Mouse (Mus musculus): ENCODE results near the gene Gm20388. TPM values are rescaled to one million over a fixed set of nuclear protein-coding genes. Genes with fewer than 3 reads are reported as not detected.

Gm20388 gene
- polyA plus RNA-seq, 1 experiment from 2014 or later, result not detected

DNA sequence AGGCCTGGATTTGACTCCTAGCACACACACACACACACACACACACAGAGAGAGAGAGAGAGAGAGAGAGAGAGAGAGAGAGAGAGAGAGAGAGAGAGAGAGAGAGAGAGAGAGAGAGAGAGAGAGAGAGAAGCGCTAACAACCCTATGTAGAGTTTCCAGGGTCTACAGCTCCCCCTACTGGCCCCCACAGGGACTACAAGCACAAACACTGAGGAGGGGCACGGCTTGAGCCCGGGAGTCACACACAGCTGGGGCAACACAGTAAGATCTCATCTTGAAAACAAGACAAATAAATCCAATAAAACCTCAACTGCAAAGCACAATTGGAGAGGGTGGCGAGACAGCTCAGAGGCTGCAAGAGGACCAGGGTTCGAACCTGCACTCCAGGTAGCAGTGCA lies 1621.7 kb downstream of the Gm20388 start:
- DNase-seq (ENCODE audit: low spot score) (peak; percentile 37), ATAC-seq (ENCODE audit: low FRiP score, low TSS enrichment) (no peak)
- Histone ChIP-seq H3K4me2 (replicated peaks; ENCODE audit: low read depth) (no peak overlapping the region), H3K4me3 (ENCODE audit: low read depth, low read length) (no peak overlapping the region), H3K36me3 (ENCODE audit: control insufficient read depth, insufficient read depth, low read length) (no peaks in the 10 kb centered on the region), H3K4me1 (replicated peaks; ENCODE audit: control insufficient read depth, insufficient read depth) (no peaks in the 10 kb centered on the region), H3K9ac (ENCODE audit: low read length) (no peak overlapping the region), H3K27me3 (ENCODE audit: control insufficient read depth, insufficient read depth, low read length) (no peaks in the 10 kb centered on the region), H3K9me3 (ENCODE audit: control insufficient read depth, low read length) (no peaks in the 10 kb centered on the region), H3K27ac (replicated peaks) (no peak overlapping the region)
- TF ChIP-seq EP300 (optimal IDR thresholded peaks at IDR 0.05) (no peak), CTCF (IDR thresholded peaks at IDR 0.05; ENCODE audit: low read depth) (peak; percentile 73)
- 46% methylated on average over 5 of the region's 5 CpGs for WGBS

DNA sequence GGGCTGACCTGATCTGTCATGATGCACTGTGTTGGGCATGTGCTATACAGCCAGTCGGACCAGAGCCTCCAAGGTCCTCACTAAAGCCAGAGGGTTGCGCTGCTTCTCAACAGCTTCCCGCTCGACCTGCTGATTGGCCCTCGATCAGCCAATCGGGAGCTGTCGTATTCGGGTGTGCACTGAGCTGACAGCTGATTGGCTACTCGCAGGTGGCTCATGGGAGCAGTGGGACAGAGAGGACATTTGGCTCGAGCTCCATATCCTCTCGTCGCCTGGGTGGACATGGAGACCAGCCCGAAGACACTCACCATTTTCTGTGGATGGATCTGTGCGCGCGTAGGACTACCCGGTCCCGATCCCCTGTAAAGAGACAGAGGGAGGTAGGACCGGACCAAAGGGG lies 1631.2 kb downstream of the Gm20388 start:
- WGBS, result 70% methylated on average over 19 of the region's 19 CpGs
- no peaks in the 10 kb centered on the region for H3K4me1 ChIP-seq (replicated peaks; ENCODE audit: control insufficient read depth, insufficient read depth)
- TF ChIP-seq EP300 (optimal IDR thresholded peaks at IDR 0.05), result no peak
- H3K9ac ChIP-seq (ENCODE audit: low read length), result no peak overlapping the region
- H3K36me3 ChIP-seq (ENCODE audit: control insufficient read depth, insufficient read depth, low read length), result no peaks in the 10 kb centered on the region
- no peaks in the 10 kb centered on the region for H3K9me3 ChIP-seq (ENCODE audit: control insufficient read depth, low read length)
- no peaks in the 10 kb centered on the region for H3K27me3 ChIP-seq (ENCODE audit: control insufficient read depth, insufficient read depth, low read length)
- ATAC-seq (ENCODE audit: low FRiP score, low TSS enrichment) (no peak; the same call in 1 of the 2 replicates), DNase-seq (ENCODE audit: low spot score) (no peak)
- H3K27ac ChIP-seq (replicated peaks), result no peak overlapping the region
- no peak overlapping the region for H3K4me3 ChIP-seq (ENCODE audit: low read depth, low read length)
- no peak overlapping the region for H3K4me2 ChIP-seq (replicated peaks; ENCODE audit: low read depth)

DNA sequence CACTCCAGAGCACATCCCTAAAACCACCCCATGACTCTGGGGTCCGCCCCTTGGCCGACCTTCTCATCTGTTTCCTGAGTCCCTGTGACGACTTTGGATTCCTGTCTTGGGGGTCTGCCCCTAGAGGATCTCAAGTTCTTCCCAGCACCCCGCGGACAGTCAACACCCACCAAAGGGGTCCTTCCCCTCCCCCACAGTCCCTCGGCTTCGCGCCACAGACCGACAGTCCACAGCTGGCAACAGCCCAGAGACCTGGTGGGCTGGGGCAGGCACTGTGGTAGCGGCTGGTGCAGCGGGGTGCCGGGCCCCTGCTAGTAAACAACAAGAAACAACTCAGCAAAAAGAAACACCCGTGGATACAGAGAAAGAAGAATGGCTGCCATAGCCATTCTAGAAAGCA lies 1632.3 kb downstream of the Gm20388 start:
- no peaks in the 10 kb centered on the region for H3K27me3 ChIP-seq (ENCODE audit: control insufficient read depth, insufficient read depth, low read length)
- no peaks in the 10 kb centered on the region for H3K36me3 ChIP-seq (ENCODE audit: control insufficient read depth, insufficient read depth, low read length)
- WGBS, result 49% methylated on average over 13 of the region's 13 CpGs
- no peaks in the 10 kb centered on the region for H3K9me3 ChIP-seq (ENCODE audit: control insufficient read depth, low read length)
- TF ChIP-seq CTCF (IDR thresholded peaks at IDR 0.05; ENCODE audit: low read depth) (no peak), EP300 (optimal IDR thresholded peaks at IDR 0.05) (no peak)
- DNase-seq (ENCODE audit: low spot score) (no peak), ATAC-seq (ENCODE audit: low FRiP score, low TSS enrichment) (no peak)
- no peak overlapping the region for H3K9ac ChIP-seq (ENCODE audit: low read length)
- H3K4me1 ChIP-seq (replicated peaks; ENCODE audit: control insufficient read depth, insufficient read depth), result no peaks in the 10 kb centered on the region
- no peak overlapping the region for H3K27ac ChIP-seq (replicated peaks)
- H3K4me3 ChIP-seq (ENCODE audit: low read depth, low read length), result no peak overlapping the region
- no peak overlapping the region for H3K4me2 ChIP-seq (replicated peaks; ENCODE audit: low read depth)

DNA sequence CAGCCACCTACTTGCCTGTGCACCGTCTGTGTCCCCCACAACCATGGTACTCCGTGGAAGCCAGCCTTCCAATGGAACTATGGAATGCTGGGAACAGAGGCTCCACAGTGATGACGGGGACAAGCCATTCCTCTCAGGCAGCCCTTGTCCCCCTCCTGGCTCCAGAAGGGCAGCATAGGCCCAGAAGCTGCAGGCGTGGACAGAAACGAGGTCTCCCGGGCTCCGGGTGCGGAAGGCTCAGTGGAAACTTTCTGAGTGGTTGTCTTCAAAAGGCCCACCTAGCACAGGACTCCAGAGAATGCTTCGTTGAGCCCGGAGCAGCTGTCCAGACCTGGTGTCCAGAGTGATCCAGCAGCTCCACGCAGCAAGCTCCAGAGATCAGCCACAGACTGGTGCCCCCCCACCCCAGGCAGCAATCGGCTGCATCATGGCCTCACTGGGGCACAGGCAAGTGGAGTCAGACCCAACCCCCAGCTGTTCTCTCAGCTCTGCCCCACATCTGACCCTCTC lies 1633.7 kb downstream of the Gm20388 start, which contains the start of gene 1700018B08Rik:
Gene 1700018B08Rik, minus strand, starts transcription at position 45 of the 510 bp plus-strand sequence.
- Histone ChIP-seq H3K27me3 (ENCODE audit: control insufficient read depth, insufficient read depth, low read length) (no peaks in the 10 kb centered on the region), H3K9me3 (ENCODE audit: control insufficient read depth, low read length) (no peaks in the 10 kb centered on the region), H3K4me3 (ENCODE audit: low read depth, low read length) (no peak within 1 kb of the TSS), H3K9ac (ENCODE audit: low read length) (no peak within 1 kb of the TSS), H3K4me2 (replicated peaks; ENCODE audit: low read depth) (no peak within 1 kb of the TSS), H3K4me1 (replicated peaks; ENCODE audit: control insufficient read depth, insufficient read depth) (no peaks in the 10 kb centered on the region), H3K36me3 (ENCODE audit: control insufficient read depth, insufficient read depth, low read length) (no peaks in the 10 kb centered on the region), H3K27ac (replicated peaks) (no peak within 1 kb of the TSS)
- TF ChIP-seq EP300 (optimal IDR thresholded peaks at IDR 0.05) (no peak), CTCF (IDR thresholded peaks at IDR 0.05; ENCODE audit: low read depth) (no peak)
- DNase-seq (ENCODE audit: low spot score), result no peak
- ATAC-seq (ENCODE audit: low FRiP score, low TSS enrichment), result no peak
- 79% methylated on average over 12 of the region's 12 CpGs for WGBS

DNA sequence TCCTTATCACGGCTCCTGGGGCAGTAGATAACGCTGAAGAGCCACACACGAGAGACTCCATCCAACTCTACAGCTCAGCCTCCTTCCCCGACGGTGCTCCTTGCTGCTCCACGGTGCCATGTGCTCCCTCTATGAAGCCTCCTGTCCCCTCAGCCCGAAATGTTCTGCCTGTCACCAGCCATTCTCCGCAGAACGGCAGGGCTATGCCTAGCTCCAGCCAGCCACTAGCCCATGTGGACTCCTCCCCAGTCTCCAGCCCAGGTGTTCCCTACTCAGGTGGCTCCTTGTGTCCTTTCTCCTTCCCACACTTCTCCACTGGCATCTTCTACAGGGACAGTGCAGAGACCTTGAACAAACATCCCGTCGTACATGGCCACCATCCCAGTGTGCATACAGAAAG lies 1634.3 kb downstream of the Gm20388 start:
- H3K9ac ChIP-seq (ENCODE audit: low read length), result no peak overlapping the region
- H3K36me3 ChIP-seq (ENCODE audit: control insufficient read depth, insufficient read depth, low read length), result no peaks in the 10 kb centered on the region
- H3K9me3 ChIP-seq (ENCODE audit: control insufficient read depth, low read length), result no peaks in the 10 kb centered on the region
- H3K4me2 ChIP-seq (replicated peaks; ENCODE audit: low read depth), result no peak overlapping the region
- DNase-seq (ENCODE audit: low spot score) (no peak), ATAC-seq (ENCODE audit: low FRiP score, low TSS enrichment) (no peak)
- H3K4me3 ChIP-seq (ENCODE audit: low read depth, low read length), result no peak overlapping the region
- no peak overlapping the region for H3K27ac ChIP-seq (replicated peaks)
- H3K4me1 ChIP-seq (replicated peaks; ENCODE audit: control insufficient read depth, insufficient read depth), result no peaks in the 10 kb centered on the region
- 67% methylated on average over 11 of the region's 11 CpGs for WGBS
- H3K27me3 ChIP-seq (ENCODE audit: control insufficient read depth, insufficient read depth, low read length), result no peaks in the 10 kb centered on the region
- no peak for TF ChIP-seq CTCF (IDR thresholded peaks at IDR 0.05; ENCODE audit: low read depth)
- no peak for TF ChIP-seq EP300 (optimal IDR thresholded peaks at IDR 0.05)

DNA sequence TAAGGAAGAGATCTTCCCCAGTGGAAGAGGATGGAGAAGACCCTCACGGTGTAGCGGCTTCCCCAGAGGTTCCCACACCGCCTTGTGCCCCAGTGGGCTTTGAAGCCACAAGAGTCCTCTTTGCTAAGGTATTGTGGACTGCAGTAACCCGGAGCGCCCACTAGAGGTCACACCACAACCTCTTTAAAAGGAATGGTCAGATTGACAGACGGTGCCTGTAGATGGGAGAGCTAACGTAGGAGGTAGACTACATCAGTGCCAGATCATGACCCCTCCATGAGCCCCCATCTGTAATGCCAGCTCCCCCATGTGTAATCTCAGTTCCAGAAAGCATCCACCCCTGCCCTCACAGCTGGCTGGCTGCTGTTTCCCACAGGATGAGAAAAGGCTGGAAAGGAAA lies 1636.5 kb downstream of the Gm20388 start:
- H3K36me3 ChIP-seq (ENCODE audit: control insufficient read depth, insufficient read depth, low read length), result 0 out of 2 replicates have a peak, but pooled peaks cover 5% of the 10 kb centered on the region
- H3K9ac ChIP-seq (ENCODE audit: low read length), result no peak overlapping the region
- H3K9me3 ChIP-seq (ENCODE audit: control insufficient read depth, low read length), result no peaks in the 10 kb centered on the region
- H3K4me2 ChIP-seq (replicated peaks; ENCODE audit: low read depth), result no peak overlapping the region
- H3K27ac ChIP-seq (replicated peaks), result no peak overlapping the region
- 8% methylated on average over 7 of the region's 7 CpGs for WGBS
- peak; percentile 31; the same call in 1 of the 2 replicates for ATAC-seq (ENCODE audit: low FRiP score, low TSS enrichment)
- H3K4me3 ChIP-seq (ENCODE audit: low read depth, low read length), result no peak overlapping the region
- no peaks in the 10 kb centered on the region for H3K4me1 ChIP-seq (replicated peaks; ENCODE audit: control insufficient read depth, insufficient read depth)
- DNase-seq (ENCODE audit: low spot score), result peak; percentile 80
- TF ChIP-seq EP300 (optimal IDR thresholded peaks at IDR 0.05), result no peak
- peak; percentile 94 for TF ChIP-seq CTCF (IDR thresholded peaks at IDR 0.05; ENCODE audit: low read depth)
- H3K27me3 ChIP-seq (ENCODE audit: control insufficient read depth, insufficient read depth, low read length), result no peaks in the 10 kb centered on the region
